Mouse (Mus musculus) megakaryocyte, adult 5-6 weeks (primary cell): ENCODE results near the gene Serpinf2. TPM values are rescaled to one million over a fixed set of nuclear protein-coding genes. Genes with fewer than 3 reads are reported as not detected.
"Not testable (repeated sequence)": the region's sequence is repeated elsewhere in the genome, so short reads cannot be mapped to it uniquely, and the experiment has no call there.

ENCODE experiments used
- ATAC-seq: 2 replicates; pipeline ENCODE4 v1.8.0; 2016; ENCODE audit warnings: mild to moderate bottlenecking, inconsistent platforms; ENCODE audit not compliant: poor library complexity, severe bottlenecking
- total RNA-seq, 2 experiments: library from RNA; stranded (forward) in 1 of 2; stranded (reverse) in 1 of 2; fragments of 153-499, 151-499 nt in 1 of 2; fragments of 221-1000, 200-1000 nt in 1 of 2; gene quantifications; 2 replicates each; pipeline versions ENCODE4 v1.2.3 to v1.2.4; 2015 to 2017

Serpinf2 gene
- total RNA-seq, 2 experiments from 2014 or later = not detected

DNA sequence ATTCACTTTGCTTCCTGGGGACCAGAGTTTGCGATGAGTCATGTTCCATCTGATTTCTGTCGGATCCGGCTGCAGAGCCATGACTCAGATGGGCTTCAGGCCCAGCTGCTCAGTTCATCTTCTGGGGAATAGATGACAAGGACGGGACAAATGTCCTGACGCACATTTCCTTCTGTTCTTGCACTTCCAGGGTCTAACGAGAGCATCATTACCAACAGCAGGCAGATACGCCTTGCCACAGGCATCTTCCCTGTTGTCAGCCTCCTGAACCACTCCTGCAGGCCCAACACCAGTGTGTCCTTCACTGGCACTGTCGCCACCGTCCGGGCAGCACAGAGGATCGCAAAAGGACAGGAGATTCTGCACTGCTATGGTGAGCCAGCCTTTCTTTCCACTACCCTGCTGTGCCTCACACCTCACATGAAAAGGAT, 40.0 kb downstream of the Serpinf2 start:
- no peak for ATAC-seq

DNA sequence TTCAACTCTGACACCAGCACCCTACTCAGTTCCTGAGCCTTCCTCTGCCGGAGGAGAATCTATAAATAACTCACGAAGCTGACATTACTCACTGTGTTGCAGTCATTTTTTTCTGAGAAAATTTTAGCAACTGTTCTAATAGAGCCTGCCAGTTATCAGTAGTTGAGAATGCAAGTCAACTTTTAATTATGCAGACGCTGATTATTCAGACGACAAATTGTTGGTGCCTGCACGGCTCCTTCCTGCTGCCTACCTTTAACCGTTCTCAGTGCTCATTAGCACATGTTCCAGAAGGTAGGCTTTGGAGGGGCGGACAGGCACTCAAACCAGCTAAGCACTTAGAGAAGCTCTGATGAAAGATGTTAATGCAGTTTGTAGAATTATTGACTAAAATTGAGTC, 41.9 kb downstream of the Serpinf2 start:
- no peak for ATAC-seq

DNA sequence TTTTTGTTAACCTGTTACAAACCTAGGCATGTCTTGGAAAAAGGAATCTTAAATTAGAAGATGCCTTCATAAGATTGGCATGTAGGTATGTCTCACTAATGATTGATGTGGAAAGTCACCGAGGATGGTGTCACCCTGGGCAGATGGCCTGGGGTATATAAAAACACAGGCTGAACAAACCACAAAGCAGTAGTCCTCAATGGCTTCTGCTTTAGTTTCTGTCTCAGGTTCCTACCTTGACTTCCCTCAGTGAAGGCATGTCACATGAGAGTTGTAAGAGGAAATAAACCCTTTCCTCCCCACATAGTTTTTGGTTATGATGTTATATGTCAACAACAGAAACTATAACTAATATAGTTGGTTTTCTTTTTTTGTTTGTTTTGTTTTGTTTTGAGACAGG, 43.8 kb downstream of the Serpinf2 start:
- no peak for ATAC-seq

DNA sequence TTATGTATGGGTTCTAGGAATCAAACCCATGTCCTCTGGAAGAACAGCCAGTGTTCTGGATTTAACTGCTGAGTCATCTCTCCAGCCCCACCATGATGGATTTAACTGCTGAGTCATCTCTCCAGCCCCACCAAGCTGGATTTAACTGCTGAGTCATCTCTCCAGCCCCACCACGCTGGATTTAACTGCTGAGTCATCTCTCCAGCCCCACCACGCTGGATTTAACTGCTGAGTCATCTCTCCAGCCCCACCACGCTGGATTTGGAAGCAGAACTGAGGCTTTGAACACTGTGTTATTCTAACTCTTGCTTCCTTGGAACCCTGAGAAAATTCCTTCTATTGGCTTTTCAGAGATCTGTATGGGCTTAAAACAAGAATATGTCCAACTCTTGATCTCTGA, 55.9 kb downstream of the Serpinf2 start:
- not testable (repeated sequence) for ATAC-seq

Other genes starting within 250 kb of the Serpinf2 start
- 0.52 and 1.3 TPM in 2 replicates for gene Dph1, start 248.3 kb downstream of the Serpinf2 start, total RNA-seq (2015)
- 1.8 and 2.0 TPM in 2 replicates for gene Dph1, start 248.3 kb downstream of the Serpinf2 start, total RNA-seq (2017)
- gene Rtn4rl1, start 245.8 kb downstream of the Serpinf2 start, total RNA-seq (2015) = 1.2 and 1.3 TPM in 2 replicates
- gene Rtn4rl1, start 245.8 kb downstream of the Serpinf2 start, total RNA-seq (2017) = 0.08 and 0.81 TPM in 2 replicates
- 37.2 and 37.6 TPM in 2 replicates for gene Rpa1, start 91.3 kb downstream of the Serpinf2 start, total RNA-seq (2015)
- gene Rpa1, start 91.3 kb downstream of the Serpinf2 start, total RNA-seq (2017) = 126 and 129 TPM in 2 replicates
- 1.9 and 4.9 TPM in 2 replicates for gene Smyd4, start 91.2 kb downstream of the Serpinf2 start, total RNA-seq (2015)
- gene Smyd4, start 91.2 kb downstream of the Serpinf2 start, total RNA-seq (2017) = 6.5 and 12.7 TPM in 2 replicates
- gene Serpinf1, start 16.9 kb downstream of the Serpinf2 start, total RNA-seq (2015) = 26.5 and 30.8 TPM in 2 replicates
- 36.2 and 39.2 TPM in 2 replicates for gene Serpinf1, start 16.9 kb downstream of the Serpinf2 start, total RNA-seq (2017)
- 11.1 and 11.9 TPM in 2 replicates for gene Wdr81, start 15.1 kb upstream of the Serpinf2 start, total RNA-seq (2015)
- 9.3 and 11.8 TPM in 2 replicates for gene Wdr81, start 15.1 kb upstream of the Serpinf2 start, total RNA-seq (2017)
- 3.1 and 7.8 TPM in 2 replicates for gene Tlcd2, start 22.1 kb upstream of the Serpinf2 start, total RNA-seq (2015)
- 4.6 and 5.4 TPM in 2 replicates for gene Tlcd2, start 22.1 kb upstream of the Serpinf2 start, total RNA-seq (2017)
- gene Prpf8, start 47.2 kb upstream of the Serpinf2 start, total RNA-seq (2015) = 91.3 and 102 TPM in 2 replicates
- 69.3 and 90.7 TPM in 2 replicates for gene Prpf8, start 47.2 kb upstream of the Serpinf2 start, total RNA-seq (2017)
- gene Rilp, start 70.5 kb upstream of the Serpinf2 start, total RNA-seq (2015) = 0.98 and 1.2 TPM in 2 replicates
- gene Rilp, start 70.5 kb upstream of the Serpinf2 start, total RNA-seq (2017) = 0.55 and 1.8 TPM in 2 replicates
- gene Scarf1, start 73.9 kb upstream of the Serpinf2 start, total RNA-seq (2015) = 0.41 and 1.1 TPM in 2 replicates
- 0.66 and 0.85 TPM in 2 replicates for gene Scarf1, start 73.9 kb upstream of the Serpinf2 start, total RNA-seq (2017)
- 30.6 and 32.3 TPM in 2 replicates for gene Slc43a2, start 92.1 kb upstream of the Serpinf2 start, total RNA-seq (2015)
- gene Slc43a2, start 92.1 kb upstream of the Serpinf2 start, total RNA-seq (2017) = 32.2 and 33.5 TPM in 2 replicates
- gene Pitpna, start 148.5 kb upstream of the Serpinf2 start, total RNA-seq (2015) = 387 and 430 TPM in 2 replicates
- 178 and 226 TPM in 2 replicates for gene Pitpna, start 148.5 kb upstream of the Serpinf2 start, total RNA-seq (2017)
- 76.2 and 79.9 TPM in 2 replicates for gene Inpp5k, start 191.4 kb upstream of the Serpinf2 start, total RNA-seq (2015)
- gene Inpp5k, start 191.4 kb upstream of the Serpinf2 start, total RNA-seq (2017) = 44.5 and 46.5 TPM in 2 replicates
- gene Myo1c, start 210.9 kb upstream of the Serpinf2 start, total RNA-seq (2015) = 21.2 and 28.4 TPM in 2 replicates
- 25.3 and 29.2 TPM in 2 replicates for gene Myo1c, start 210.9 kb upstream of the Serpinf2 start, total RNA-seq (2017)
- 52.1 and 54.9 TPM in 2 replicates for gene Crk, start 239.7 kb upstream of the Serpinf2 start, total RNA-seq (2015)
- 50.7 and 56.2 TPM in 2 replicates for gene Crk, start 239.7 kb upstream of the Serpinf2 start, total RNA-seq (2017)